ENCODE assay signal across 27 mouse cellular contexts in genomic region chr4:139941831-139942230, GRCm38 (mm10). TPM values are rescaled to one million over a fixed set of nuclear protein-coding genes. Genes with fewer than 3 reads are reported as not detected.
"Had no signal": no experiment of that assay in that cellular context is flagged by ENCODE, and none has a peak within 500 bp of the region (broad histone marks: within the 10 kb centered on the region; RNA-seq: fewer than 3 reads in every experiment).

No protein-coding gene starts in this region.

- H3K9ac ChIP-seq: limb, embryonic 12.5 days; limb, embryonic 15.5 days; liver, embryonic 14.5 days; liver, postnatal 0 days; lung, embryonic 14.5 days; neural tube, embryonic 13.5 days; stomach, embryonic 15.5 days had no signal

- H3K4me3 ChIP-seq: left cerebral cortex, adult 2 months; limb, embryonic 12.5 days; limb, embryonic 15.5 days; myocyte; neural tube, embryonic 13.5 days; stomach, embryonic 15.5 days had no signal

- H3K36me3 ChIP-seq: limb, embryonic 12.5 days; limb, embryonic 15.5 days; neural tube, embryonic 13.5 days; stomach, embryonic 15.5 days had no signal

- ATAC-seq: liver, postnatal 0 days; lung, postnatal 0 days had no signal

- DNase-seq: kidney, adult 2 months; kidney, postnatal 36 days; layer of hippocampus, postnatal 36 days; left cerebral cortex, postnatal 4 days; liver, postnatal 0 days; lung, embryonic 14.5 days; midbrain, embryonic 14.5 days; retina, postnatal 1 day; right cerebral cortex, postnatal 25 days; spleen, adult 18-20 months; thymus, adult 2 months; thymus, postnatal 14 days; thymus, postnatal 4 days had no signal

- H3K4me2 ChIP-seq: limb, embryonic 12.5 days; limb, embryonic 15.5 days; liver, embryonic 11.5 days; lung, embryonic 14.5 days; neural tube, embryonic 13.5 days; stomach, embryonic 15.5 days had no signal

- H3K27ac ChIP-seq: kidney, postnatal 0 days; left cerebral cortex, adult 2 months; limb, embryonic 12.5 days; limb, embryonic 15.5 days; liver, embryonic 14.5 days; macrophage; neural tube, embryonic 13.5 days; stomach, embryonic 15.5 days had no signal

- H3K4me1 ChIP-seq: limb, embryonic 12.5 days; limb, embryonic 15.5 days; neural tube, embryonic 13.5 days; stomach, embryonic 15.5 days had no signal

- H3K9me3 ChIP-seq: limb, embryonic 12.5 days; limb, embryonic 15.5 days; neural tube, embryonic 13.5 days; stomach, embryonic 15.5 days had no signal

- H3K27me3 ChIP-seq: limb, embryonic 12.5 days; limb, embryonic 15.5 days; stomach, embryonic 15.5 days had no signal

RNA-seq across cellular contexts. Expression of gene Klhdc7a, which starts 26.0 kb away (rescaled TPM):
- total RNA-seq: megakaryocyte, adult 5-6 weeks; monocyte, adult 5-6 weeks; neutrophil, adult 5-6 weeks had no signal
- polyA plus RNA-seq: limb, embryonic 12.5 days; macrophage; myocyte had no signal
